Mouse (Mus musculus): ENCODE measurements at regions not wholly inside any gene's neighbourhood (a gene's known extent, or its start where the extent isn't known, plus 50 kb on each side); places are given as distances from the start of the nearest gene placed in this dataset.

GRCm38 (mm10) chr10:118605156-118605821 lies 164.4 kb downstream of the Ifng start:
- no peak overlapping the region for H3K9ac ChIP-seq (replicated peaks)
- no peaks in the 10 kb centered on the region for H3K4me1 ChIP-seq (ENCODE audit: insufficient read depth)
- ATAC-seq: no peak
- no peaks in the 10 kb centered on the region for H3K36me3 ChIP-seq (replicated peaks; ENCODE audit: insufficient read depth, low read length)
- H3K4me3 ChIP-seq (ENCODE audit: low read depth, low read length): no peak overlapping the region
- no peaks in the 10 kb centered on the region for H3K9me3 ChIP-seq (ENCODE audit: low read length)
- TF ChIP-seq CTCF (IDR thresholded peaks at IDR 0.05; ENCODE audit: low read depth) (peak; percentile 29; the same call in 1 of the 2 replicates), EP300 (IDR thresholded peaks at IDR 0.05; ENCODE audit: low read depth) (no peak)
- 83% methylated on average over 10 of the region's 10 CpGs for WGBS (ENCODE audit: insufficient replicate concordance)
- H3K27ac ChIP-seq (ENCODE audit: low read depth): no peak overlapping the region
- H3K4me2 ChIP-seq (ENCODE audit: low read depth, low read length): no peak overlapping the region
- no peaks in the 10 kb centered on the region for H3K27me3 ChIP-seq (ENCODE audit: insufficient read depth, low read length)
- no peak for DNase-seq

GRCm38 (mm10) chr10:118607418-118607817 lies 166.6 kb downstream of the Ifng start:
- H3K9me3 ChIP-seq (ENCODE audit: low read length): no peaks in the 10 kb centered on the region
- H3K27ac ChIP-seq (ENCODE audit: low read depth): no peak overlapping the region
- ATAC-seq (no peak), DNase-seq (no peak)
- no peaks in the 10 kb centered on the region for H3K36me3 ChIP-seq (replicated peaks; ENCODE audit: insufficient read depth, low read length)
- H3K27me3 ChIP-seq (ENCODE audit: insufficient read depth, low read length): no peaks in the 10 kb centered on the region
- no peak overlapping the region for H3K9ac ChIP-seq (replicated peaks)
- H3K4me1 ChIP-seq (ENCODE audit: insufficient read depth): no peaks in the 10 kb centered on the region
- TF ChIP-seq EP300 (IDR thresholded peaks at IDR 0.05; ENCODE audit: low read depth) (no peak), CTCF (IDR thresholded peaks at IDR 0.05; ENCODE audit: low read depth) (no peak)
- H3K4me2 ChIP-seq (ENCODE audit: low read depth, low read length): no peak overlapping the region
- 89% methylated on average over 1 of the region's 1 CpGs for WGBS (ENCODE audit: insufficient replicate concordance)
- H3K4me3 ChIP-seq (ENCODE audit: low read depth, low read length): no peak overlapping the region

GRCm38 (mm10) chr10:118608376-118609145 lies 167.7 kb downstream of the Ifng start:
- no peaks in the 10 kb centered on the region for H3K9me3 ChIP-seq (ENCODE audit: low read length)
- H3K4me3 ChIP-seq (ENCODE audit: low read depth, low read length): no peak overlapping the region
- H3K4me1 ChIP-seq (ENCODE audit: insufficient read depth): no peaks in the 10 kb centered on the region
- ATAC-seq: no peak
- DNase-seq: no peak
- TF ChIP-seq CTCF (IDR thresholded peaks at IDR 0.05; ENCODE audit: low read depth) (no peak), EP300 (IDR thresholded peaks at IDR 0.05; ENCODE audit: low read depth) (no peak)
- H3K4me2 ChIP-seq (ENCODE audit: low read depth, low read length): no peak overlapping the region
- WGBS (ENCODE audit: insufficient replicate concordance): 67% methylated on average over 4 of the region's 4 CpGs
- H3K27me3 ChIP-seq (ENCODE audit: insufficient read depth, low read length): no peaks in the 10 kb centered on the region
- no peaks in the 10 kb centered on the region for H3K36me3 ChIP-seq (replicated peaks; ENCODE audit: insufficient read depth, low read length)
- no peak overlapping the region for H3K9ac ChIP-seq (replicated peaks)
- no peak overlapping the region for H3K27ac ChIP-seq (ENCODE audit: low read depth)

GRCm38 (mm10) chr10:118609157-118609556 lies 168.3 kb downstream of the Ifng start:
- H3K27ac ChIP-seq (ENCODE audit: low read depth): no peak overlapping the region
- H3K4me2 ChIP-seq (ENCODE audit: low read depth, low read length): no peak overlapping the region
- no peak for TF ChIP-seq CTCF (IDR thresholded peaks at IDR 0.05; ENCODE audit: low read depth)
- TF ChIP-seq EP300 (IDR thresholded peaks at IDR 0.05; ENCODE audit: low read depth): no peak
- no peak overlapping the region for H3K4me3 ChIP-seq (ENCODE audit: low read depth, low read length)
- H3K4me1 ChIP-seq (ENCODE audit: insufficient read depth): no peaks in the 10 kb centered on the region
- H3K9ac ChIP-seq (replicated peaks): no peak overlapping the region
- H3K9me3 ChIP-seq (ENCODE audit: low read length): no peaks in the 10 kb centered on the region
- DNase-seq (no peak), ATAC-seq (no peak)
- no peaks in the 10 kb centered on the region for H3K27me3 ChIP-seq (ENCODE audit: insufficient read depth, low read length)
- H3K36me3 ChIP-seq (replicated peaks; ENCODE audit: insufficient read depth, low read length): no peaks in the 10 kb centered on the region
- 37% methylated on average over 4 of the region's 4 CpGs for WGBS (ENCODE audit: insufficient replicate concordance)

DNA sequence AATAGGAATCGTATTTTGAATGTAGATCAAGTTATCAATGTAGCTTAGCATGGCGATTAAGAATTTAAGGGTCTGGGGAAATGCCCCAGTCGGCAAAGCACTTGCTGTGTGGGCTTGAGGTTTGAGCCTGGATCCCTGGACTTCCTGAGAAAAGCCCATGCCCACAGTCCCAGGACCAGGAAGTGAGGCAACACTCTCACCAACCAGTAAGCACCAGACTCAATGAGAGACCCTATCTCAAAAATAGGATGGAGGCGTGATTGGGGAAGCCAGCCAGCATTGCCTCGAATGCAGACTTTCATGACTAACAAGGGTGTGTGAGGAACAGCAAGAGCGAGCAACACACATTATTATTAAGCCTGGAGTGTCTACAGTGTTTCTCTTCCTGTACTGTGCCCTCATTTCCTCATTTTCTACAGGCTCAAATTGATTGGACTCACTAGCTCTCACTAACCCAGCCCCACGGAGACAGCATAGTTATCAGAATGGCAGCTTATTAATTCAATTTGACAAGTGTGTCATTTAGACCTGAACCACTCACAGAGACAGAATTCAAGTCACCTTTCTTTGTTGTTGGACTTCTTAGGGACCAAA lies 170.1 kb downstream of the Ifng start:
- Histone ChIP-seq H3K4me1 (ENCODE audit: insufficient read depth) (no peaks in the 10 kb centered on the region), H3K27ac (ENCODE audit: low read depth) (no peak overlapping the region), H3K9ac (replicated peaks) (no peak overlapping the region), H3K36me3 (replicated peaks; ENCODE audit: insufficient read depth, low read length) (no peaks in the 10 kb centered on the region), H3K9me3 (ENCODE audit: low read length) (no peaks in the 10 kb centered on the region), H3K4me3 (ENCODE audit: low read depth, low read length) (no peak overlapping the region), H3K4me2 (ENCODE audit: low read depth, low read length) (no peak overlapping the region), H3K27me3 (ENCODE audit: insufficient read depth, low read length) (no peaks in the 10 kb centered on the region)
- ATAC-seq: no peak
- WGBS (ENCODE audit: insufficient replicate concordance): 57% methylated on average over 7 of the region's 7 CpGs
- TF ChIP-seq CTCF (IDR thresholded peaks at IDR 0.05; ENCODE audit: low read depth) (no peak), EP300 (IDR thresholded peaks at IDR 0.05; ENCODE audit: low read depth) (no peak)
- DNase-seq: no peak

- Histone ChIP-seq H3K27ac (ENCODE audit: low read depth) (no peak overlapping the region), H3K9me3 (ENCODE audit: low read length) (no peaks in the 10 kb centered on the region), H3K27me3 (ENCODE audit: insufficient read depth, low read length) (no peaks in the 10 kb centered on the region), H3K9ac (replicated peaks) (no peak overlapping the region), H3K4me2 (ENCODE audit: low read depth, low read length) (no peak overlapping the region), H3K4me3 (ENCODE audit: low read depth, low read length) (no peak overlapping the region), H3K36me3 (replicated peaks; ENCODE audit: insufficient read depth, low read length) (no peaks in the 10 kb centered on the region), H3K4me1 (ENCODE audit: insufficient read depth) (no peaks in the 10 kb centered on the region)
- 67% methylated on average over 7 of the region's 7 CpGs for WGBS (ENCODE audit: insufficient replicate concordance)
- ATAC-seq (no peak), DNase-seq (no peak)
- TF ChIP-seq EP300 (IDR thresholded peaks at IDR 0.05; ENCODE audit: low read depth) (no peak), CTCF (IDR thresholded peaks at IDR 0.05; ENCODE audit: low read depth) (no peak)
Observed at GRCm38 (mm10) chr10:118612091-118612490, 171.2 kb downstream of the Ifng start.
